Mouse (Mus musculus) embryo, embryonic 9.5 days (tissue): Measurements from ENCODE around the gene Tsr3.
"Not testable (repeated sequence)": the region's sequence is repeated elsewhere in the genome, so short reads cannot be mapped to it uniquely, and the experiment has no call there.

Source experiments
- DNase-seq: peaks from one replicate; pipeline ENCODE4 v3.0.0-alpha.2; 2017; ENCODE audit errors: extremely low spot score

Gene Tsr3

DNA sequence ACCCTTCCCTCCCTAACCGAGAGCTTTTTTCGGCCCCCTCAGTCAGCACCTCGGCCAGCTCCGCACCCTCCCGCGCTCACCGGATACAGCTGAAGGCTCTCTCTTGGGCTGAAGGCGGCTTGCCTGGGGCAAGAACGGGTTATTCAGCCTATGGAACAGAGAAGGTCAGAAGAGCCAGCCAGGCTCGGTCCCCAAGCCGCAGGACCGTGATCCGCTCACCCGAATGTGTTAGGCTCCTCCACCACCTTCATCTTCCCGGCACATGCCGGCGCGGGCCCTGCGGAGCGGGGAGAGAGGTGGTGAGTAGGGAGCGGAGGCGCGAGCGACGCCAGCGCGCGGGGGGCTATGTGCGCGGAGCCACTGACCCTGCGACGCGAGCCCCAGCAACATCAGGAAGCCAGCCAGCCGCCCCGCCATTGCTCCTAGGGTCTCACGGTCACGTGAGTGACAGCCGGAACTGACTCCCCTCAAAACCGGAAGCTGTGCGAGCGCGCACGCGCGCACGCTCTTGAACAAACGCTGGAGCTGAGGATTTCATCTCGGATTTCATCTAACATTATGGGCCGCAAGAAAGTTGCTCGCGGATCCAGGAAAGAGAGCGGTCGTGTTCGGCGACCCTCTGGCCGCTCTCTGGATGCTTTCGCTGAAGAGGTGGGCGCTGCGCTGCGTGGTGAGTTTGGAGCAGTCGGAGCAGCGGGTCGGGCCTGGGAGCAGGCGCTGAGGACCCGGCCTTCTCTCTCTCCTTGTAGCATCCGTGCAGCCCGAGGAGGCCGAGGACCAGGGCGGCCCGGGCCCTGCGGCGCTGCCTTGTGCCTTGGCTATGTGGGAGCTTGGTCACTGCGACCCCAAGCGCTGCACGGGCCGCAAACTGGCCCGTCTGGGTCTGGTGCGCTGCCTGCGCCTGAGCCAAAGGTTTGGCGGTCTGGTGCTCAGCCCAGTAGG lies at the start of gene Tsr3, which contains the start of gene Gnptg:
Gene Tsr3 (plus strand): TSS at position 476 of the 942 bp plus-strand sequence.
Gene Gnptg (minus strand): TSS at position 430 of the 942 bp plus-strand sequence.
- peak; percentile 84 for DNase-seq

DNA sequence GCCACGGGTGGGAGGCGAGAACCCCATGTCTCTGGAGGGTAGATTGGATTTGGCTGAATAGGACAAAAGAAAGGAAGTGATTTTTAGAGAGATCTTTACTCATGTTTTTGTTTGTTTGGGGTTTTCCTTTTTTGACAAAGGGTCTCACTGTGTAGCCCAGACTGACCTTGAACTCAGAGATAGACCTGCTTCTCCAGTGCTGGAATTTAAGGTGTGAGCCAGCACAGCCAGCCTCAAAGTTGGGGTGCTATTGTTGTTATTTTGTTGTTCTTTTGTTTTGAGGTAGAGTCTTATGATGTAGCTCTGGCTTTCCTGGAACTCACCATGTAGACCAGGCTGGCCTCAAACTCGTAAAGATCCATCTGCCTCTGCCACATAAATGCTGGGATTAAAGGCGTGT lies 37.6 kb upstream of the Tsr3 start:
- DNase-seq: no peak

DNA sequence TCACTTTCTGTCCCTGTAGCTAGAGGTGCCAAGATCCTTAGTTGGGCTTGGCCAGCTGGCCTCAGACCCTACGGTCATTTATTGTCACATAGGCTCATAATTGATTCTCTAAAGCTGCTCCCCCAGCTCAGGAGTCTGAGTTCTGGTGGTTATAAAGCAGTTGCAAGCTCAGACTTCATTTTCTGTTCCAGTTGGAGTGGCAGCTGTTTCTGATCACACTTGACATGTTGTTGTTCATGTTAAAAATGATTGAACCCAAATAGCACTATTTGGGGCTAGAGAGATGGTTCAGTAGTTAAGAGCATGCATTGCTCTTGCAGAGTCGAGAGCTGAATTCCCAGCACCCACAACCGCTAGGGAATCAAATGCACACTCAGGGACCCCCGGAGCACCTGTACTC lies 30.0 kb upstream of the Tsr3 start:
- no peak for DNase-seq

DNA sequence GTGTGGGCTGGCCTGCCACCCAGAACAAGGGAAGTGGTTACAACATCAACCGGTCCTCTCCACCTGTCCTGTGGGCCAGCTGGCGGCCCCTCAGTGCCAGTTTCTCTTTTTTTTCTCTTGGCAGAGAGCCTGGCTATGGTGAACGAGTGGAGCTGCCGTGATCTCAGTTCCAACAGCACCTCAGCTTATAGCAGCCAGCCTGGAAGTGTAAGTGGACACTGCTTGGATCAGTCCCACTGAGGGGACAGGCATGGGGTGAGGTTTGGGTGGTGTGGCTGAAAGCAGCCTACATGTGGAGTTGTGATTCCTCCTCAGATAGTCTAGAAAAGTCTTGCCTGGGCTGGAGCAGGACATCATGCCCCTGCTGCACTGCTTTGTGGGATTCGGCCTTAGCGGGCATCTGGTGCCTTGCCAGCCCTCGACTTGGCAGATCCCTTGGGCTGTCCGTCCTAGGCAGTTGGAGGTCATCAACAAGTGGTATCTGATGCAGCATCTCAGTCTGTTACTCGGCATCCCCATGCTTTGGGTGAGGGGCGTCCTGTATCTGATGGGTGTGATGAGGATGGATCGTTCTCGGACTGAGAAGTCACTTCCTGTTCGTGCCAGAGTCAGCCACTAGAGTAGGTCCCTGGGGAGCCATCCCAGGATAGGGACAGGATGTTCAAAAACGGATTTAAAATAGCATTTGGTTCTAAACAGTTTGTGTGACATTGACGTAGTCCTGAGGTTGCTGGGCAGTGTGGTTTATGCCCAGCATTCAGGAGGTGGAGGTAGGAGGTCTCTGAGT lies 29.1 kb upstream of the Tsr3 start:
- no peak for DNase-seq

DNA sequence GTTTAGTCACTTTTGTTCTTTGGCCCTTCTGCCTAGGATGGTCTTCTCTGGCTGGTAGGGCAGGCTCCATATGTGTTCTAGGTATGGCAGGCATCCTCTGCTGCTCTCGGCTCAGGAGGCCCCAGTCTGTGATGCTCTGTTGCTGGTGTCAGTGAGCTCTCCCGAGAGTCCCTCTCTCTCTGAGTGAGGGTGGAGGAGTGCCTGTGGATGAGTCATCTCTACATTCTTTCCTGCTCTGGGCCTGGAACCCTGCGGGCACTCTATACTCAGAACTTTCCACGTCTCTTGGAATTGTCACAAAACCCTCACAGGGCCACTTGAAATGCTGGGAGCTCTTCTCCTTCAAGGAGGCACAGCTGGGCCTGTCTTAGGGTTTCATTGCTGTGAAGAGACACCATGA lies 28.3 kb upstream of the Tsr3 start:
- DNase-seq: no peak

DNA sequence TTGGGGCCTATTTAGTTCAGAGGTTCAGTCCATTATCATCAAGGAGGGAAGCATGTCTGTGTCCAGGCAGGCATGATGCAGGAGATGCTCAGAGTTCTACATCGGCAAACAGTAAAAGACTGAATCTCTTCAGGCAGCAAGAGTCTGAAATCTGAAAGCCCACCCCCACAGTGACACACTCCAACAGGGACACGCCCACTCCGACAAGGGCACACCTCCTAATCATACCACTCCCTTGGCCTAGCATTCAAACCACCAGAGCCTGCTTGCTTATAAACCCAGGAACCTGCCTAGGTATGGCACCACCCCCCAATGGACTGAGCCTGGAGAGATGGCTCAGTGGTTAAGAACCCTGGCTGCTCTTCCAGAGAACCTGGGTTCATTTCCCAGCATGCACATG lies 24.5 kb upstream of the Tsr3 start:
- DNase-seq: no peak

DNA sequence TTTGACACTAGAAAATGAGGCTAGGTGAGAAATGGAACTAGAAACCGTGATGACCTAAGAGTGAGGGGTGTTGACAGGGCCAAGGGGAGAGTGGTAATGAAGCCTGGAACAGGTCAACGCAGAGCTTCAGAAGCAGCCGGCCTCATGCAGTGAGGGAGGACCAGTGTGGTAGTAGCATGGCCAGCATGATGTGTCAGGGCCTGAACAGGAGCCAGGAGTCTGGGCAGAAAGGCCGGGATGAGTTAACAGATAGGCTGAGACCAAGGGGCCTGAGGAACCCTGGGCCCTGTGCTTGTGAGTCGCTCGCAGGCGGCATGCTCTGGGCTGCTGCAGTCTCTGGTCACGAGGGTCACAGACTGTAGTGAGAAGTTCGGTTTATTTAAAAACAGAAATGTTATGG lies 21.0 kb upstream of the Tsr3 start:
- DNase-seq: no peak

DNA sequence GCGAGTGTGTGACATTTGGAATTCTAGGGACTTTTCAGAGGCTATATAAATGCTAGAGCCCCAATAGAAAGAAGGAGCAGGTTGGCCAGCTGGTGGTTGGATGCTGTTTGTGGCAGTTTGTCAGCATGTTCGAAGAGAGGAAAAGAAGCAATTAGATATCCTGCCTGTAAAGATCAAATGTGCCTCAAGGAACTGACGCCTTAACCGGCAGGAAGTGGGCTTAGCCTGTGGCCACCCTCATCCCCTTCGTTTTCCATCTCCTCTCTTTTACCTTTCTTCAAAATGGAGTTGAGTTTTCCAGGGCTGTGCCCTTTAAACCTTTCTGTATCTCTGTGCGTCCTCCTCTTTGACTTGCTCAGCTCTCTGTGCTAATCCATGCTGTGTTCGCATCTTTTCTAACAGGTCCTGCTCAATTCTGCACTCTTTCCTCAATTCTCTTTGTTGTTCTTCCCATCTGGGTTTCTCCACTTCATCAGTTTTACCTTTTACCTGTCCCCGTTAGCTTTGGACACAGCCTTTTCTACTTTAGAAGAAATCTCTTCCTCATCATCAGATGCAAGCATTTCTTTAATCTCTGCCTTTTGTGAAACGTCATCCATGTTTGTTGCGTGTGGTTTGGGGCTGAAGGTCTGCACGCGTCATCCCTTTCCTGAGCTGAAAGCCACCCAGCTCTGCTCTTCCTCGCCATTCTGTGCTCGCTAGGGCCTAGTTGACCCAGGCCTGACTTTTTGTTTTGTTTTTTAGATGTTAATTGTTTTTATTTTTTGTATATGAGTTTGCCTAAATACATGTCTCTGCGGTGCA lies 20.3 kb upstream of the Tsr3 start:
- no peak for DNase-seq

DNA sequence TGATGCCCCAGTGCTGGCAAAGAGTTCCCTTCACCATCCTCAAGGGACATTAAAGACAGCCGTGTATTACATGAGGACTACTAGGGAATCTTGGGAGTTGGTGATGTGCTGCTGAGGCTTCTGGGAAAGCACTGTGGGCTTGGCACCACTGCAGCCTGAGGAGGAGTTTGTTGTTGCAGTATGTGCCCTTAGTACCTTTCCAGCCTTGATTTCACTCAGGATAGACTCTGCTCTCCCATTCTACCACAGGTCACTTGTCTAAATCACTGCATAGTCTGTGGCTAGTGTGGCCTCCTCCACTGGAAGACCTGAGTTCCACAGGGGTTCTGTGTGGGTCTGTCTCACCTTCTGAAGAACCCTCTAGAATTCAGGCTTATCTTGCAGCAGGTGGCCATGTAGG lies 19.2 kb upstream of the Tsr3 start:
- DNase-seq: no peak

DNA sequence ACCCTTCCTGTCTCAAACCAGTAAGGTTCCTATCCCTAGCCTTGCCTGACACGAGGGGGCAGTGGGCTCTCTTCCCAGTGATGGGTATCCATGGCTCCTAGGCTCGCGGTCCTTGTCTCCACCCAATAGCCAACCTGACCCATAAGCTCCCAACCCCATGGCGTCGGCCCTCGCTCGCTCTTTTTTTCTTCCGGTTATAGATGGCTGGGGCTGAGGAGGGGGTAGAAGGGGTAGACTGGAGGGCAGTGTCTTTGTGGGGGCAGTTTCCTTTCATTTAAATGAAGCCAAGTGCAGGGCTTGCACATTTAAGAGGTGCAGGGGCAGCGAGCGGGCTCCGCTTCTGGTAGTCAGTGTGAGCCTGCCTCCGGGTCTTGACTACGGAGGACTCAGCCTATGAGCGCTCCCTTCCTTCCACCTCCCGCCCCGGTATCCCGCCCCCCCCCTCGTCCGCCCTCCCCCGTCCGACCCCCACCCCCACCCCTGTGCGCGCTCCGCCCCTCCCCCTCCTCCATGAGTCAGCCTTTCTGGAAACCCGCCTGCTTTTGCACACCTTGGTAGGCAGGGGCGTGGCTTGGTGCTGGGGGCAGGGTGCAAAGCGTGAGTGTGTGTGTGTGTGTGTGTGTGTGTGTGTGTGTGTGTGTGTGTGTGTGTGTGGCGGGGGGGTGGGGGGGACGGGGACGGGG lies 18.0 kb upstream of the Tsr3 start:
- DNase-seq: peak; percentile 55

DNA sequence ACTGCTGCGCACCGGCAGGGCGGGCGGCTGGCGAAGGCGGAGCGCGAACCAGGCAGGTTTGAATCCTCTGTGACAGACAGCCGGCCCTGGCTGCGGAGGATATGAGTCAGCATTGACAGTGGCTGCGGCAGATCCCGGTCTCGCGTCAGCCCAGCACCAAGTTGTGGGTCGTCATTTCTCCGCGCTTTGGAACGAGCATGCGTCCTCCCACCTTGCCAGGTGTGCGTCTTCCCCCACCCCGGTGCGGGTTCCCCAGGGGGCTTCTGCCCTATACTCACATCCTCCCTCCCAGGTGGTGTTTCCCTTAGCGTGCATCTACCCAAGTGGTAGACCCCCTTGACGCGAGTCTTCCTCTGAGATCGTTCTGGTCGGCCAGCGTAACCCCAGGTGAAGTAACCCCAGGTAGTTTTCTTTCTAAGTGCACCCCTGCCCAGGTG lies 17.4 kb upstream of the Tsr3 start:
- not testable (repeated sequence) for DNase-seq

DNA sequence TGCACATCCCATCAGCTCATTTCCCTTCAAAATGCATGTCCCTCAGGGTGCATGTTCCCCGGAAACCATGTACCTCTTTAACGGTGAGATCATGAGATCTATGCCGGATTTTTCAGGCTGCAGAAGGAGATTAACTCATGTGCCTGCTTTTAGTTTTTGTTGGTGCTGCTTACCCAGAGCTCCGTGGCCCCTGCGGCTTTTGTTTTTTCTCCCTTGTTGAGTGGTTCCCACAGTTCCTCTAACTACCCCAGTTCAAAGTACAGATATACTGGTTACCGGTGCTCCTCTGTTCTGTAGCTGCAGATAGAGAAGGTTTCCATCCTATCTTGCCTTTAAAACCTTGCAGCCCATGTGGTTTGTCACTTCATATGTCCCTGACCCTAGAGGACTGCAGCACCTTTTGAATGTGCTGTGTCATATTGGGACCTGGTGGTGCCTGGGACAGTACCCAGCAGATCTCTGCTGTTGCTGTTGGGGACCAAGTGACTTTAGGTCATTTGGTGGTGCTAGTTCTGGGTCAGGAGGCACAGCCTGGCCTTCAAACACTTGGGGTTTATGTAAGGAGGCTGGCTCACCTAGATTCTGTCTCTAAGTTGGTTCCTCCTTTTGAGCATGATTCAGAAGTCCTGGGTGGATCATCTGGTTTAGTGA lies 16.9 kb upstream of the Tsr3 start:
- DNase-seq: no peak

DNA sequence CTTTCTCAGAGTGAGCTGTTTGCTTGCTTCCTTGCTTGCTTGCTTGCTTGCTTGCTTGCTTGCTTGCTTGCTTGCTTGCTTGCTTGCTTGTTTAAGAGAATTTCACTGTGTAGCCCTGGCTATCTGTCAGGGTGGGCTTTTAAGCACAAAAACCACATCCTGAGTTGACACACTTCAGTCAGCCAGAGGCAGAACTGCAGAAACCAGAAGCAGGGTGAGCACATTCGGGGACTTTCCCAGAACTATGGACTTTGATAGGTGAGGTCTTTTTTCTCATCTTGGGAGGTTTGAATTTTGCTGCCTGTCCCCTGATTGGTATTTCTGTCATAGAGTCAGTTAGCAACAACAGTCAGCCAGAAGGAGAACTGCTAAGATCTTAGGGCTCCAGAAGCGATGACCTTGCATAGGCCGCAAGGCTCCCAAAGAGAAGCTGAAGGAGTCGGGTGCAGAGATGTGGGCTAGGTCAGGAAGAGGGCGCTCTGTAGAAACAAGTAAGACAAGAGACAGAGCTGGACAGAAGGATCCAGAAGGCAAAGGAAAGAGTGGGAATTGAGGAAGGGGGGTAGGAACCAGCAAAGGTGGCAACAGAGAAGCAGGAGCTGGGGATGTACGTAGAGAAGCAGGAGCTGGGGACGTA lies 15.3 kb upstream of the Tsr3 start:
- no peak for DNase-seq

DNA sequence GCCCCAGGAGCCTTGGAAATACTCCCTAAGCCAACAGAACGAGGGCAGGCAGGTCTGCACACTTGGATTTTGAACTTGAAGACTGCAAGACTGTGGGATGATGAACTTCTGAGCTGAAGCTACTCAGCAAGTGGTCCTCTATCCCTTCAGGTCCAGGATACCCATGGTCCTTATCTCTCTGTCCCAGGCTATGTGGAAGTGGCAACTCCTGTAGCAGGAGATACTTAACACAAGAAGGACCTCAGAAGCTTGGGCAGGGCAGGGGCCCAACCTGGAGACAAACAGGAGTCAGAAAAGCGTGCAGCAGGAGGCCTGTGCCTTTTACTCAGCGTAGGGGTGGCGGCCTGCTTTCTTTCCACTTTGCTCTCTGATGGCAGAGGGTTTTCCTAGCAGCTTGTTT lies 14.3 kb upstream of the Tsr3 start:
- DNase-seq: no peak

DNA sequence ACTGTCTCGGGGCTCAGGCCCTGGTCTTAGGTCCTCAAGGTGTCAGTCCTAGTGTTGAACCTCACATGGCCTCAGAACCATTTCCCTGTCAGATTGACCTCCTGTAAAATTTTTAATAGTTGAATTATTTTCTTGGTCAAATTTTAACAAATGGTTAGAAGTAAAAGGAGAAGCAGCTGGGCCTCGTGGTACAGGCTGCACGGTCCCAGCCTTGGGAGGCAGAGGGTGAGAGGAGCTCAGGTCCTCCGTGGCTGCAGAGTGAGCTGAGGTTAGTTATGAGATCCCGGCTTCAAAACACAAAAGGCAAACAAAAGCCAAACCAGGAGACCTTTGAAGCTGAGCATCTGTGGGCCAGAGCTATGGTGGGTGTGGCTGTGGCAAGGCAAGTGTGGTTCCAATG lies 12.0 kb upstream of the Tsr3 start:
- DNase-seq: no peak

DNA sequence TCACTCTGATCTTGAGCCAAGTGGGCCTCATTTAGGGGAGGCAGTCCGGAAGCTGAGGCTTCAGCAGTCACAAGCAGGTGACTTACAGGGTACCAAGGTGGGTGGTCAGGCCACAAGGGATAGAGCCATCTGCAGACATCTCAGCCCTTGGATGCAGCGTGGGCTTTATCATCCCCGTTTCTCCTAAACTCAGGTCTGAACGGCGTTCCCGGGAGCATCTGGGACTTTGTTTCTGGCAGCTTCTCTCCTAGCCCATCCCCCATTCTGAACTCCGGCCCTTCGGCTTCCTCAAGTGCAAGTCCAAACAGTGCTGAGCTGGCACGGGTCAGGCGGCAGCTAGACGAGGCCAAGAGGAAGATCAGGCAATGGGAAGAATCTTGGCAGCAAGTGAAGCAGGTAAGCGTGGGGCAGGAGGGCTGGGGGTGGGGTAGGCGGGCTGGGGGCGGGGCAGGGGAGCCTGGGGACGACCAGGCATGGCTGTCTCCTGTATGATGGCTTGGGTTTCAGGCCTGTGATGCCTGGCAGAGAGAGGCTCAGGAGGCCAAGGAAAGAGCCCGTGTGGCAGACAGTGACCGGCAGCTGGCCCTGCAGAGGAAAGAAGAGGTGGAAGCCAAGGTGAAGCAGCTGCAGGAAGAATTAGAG lies 9.8 kb upstream of the Tsr3 start:
- not testable (repeated sequence) for DNase-seq

DNA sequence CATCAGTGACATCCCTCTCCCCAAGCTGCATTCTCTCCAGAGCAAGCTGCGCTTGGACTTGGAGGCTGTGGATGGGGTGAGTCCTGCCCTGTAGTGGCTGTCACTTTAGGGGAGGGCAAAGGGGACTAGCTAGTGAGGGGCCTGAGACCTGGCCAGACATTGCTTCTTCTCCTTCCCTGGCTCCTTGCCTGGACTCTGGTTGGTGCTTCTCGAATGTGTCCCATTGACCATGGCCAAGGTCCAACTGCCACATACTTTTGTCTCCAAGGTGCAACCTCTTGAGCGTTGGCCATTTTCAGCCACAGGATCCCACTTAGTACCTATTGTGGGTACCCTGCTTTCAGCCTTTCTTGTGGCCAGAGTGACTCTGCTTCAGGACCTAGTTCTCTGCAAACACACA lies 9.3 kb upstream of the Tsr3 start:
- no peak for DNase-seq

DNA sequence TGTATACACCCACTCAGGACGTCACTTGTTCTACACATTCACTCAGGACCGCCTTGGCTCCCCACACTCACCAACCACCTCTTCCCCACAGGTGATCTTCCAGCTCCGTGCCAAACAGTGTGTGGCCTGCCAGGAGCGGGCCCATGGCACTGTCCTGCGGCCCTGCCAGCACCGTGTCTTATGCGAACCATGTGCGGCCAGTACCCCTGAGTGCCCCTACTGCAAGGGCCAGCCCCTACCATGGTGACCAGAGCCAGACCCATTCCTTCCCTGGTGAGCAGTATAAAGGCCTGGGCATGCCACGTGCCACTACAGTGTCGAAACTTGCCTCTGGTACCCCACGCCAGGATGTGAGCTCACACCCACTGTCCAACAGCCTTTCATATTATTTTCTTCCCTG lies 8.3 kb upstream of the Tsr3 start:
- DNase-seq: not testable (repeated sequence)

DNA sequence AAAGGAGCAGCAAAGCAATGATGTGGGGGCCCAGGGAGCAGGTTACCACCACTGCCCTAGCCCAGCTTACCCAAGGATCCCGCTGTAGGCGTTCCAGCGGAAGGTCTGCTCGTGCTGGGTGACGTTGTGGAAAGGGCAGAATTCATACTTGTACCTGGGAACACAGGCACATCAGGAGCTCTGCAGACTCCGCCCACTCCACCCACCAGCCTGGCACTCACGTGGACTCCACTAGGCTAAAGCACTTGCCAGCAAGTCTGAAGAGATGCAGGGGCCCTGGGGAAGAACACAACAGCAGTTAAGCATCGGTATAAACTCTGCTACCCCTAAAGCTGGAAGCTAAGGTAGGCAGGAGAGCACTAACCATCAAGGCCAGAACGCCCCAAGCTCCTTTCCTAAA lies 4.3 kb upstream of the Tsr3 start:
- DNase-seq: no peak
